Mouse (Mus musculus) C2C12 (cell line): Measurements from ENCODE around the gene Zfp637.

Experiments used
- CEBPB ChIP-seq: IDR thresholded peaks from one replicate; pipeline ENCODE4 v1.6.1; 2011; ENCODE audit warnings: low read depth, mild to moderate bottlenecking, control low read depth, moderate library complexity
- CTCF ChIP-seq: IDR thresholded peaks from one replicate; pipeline ENCODE4 v1.5.1; 2011; ENCODE audit not compliant: control insufficient read depth, insufficient read depth, insufficient read length
- FOSL1 ChIP-seq: IDR thresholded peaks from one replicate; pipeline ENCODE4 v1.8.0; 2011; ENCODE audit warnings: mild to moderate bottlenecking, low read length; ENCODE audit not compliant: poor library complexity, insufficient read depth, severe bottlenecking
- MAX ChIP-seq: IDR thresholded peaks from one replicate; pipeline ENCODE4 v1.6.1; 2011; ENCODE audit warnings: mild to moderate bottlenecking, control low read depth
- MYOD1 ChIP-seq: IDR thresholded peaks from one replicate; pipeline ENCODE4 v1.6.1; 2011; ENCODE audit warnings: low read depth; ENCODE audit not compliant: control insufficient read depth, insufficient read length
- MYOG ChIP-seq: IDR thresholded peaks from one replicate; pipeline ENCODE4 v1.6.1; 2011; ENCODE audit not compliant: control insufficient read depth, insufficient read length; ENCODE audit errors: extremely low read depth
- USF1 ChIP-seq: IDR thresholded peaks from one replicate; pipeline ENCODE4 v1.6.1; 2011; ENCODE audit warnings: low read depth, mild to moderate bottlenecking, control low read depth, moderate library complexity

GRCm38 (mm10) chr6:117825369-117825768 is 15.6 kb upstream of the Zfp637 start:
- TF ChIP-seq CTCF (no peak), MYOD1 (no peak), USF1 (no peak), MAX (no peak), MYOG (no peak), FOSL1 (no peak), CEBPB (no peak)
